Mouse (Mus musculus) G1E (cell line): Measurements from ENCODE around the gene Nos1.

Source experiments
- CTCF ChIP-seq: IDR thresholded peaks from 2 replicates; pipeline ENCODE4 v1.5.1; 2012; ENCODE audit warnings: low read depth, low read length, inconsistent platforms, mixed read lengths
- GATA1 ChIP-seq: IDR thresholded peaks from 2 replicates; pipeline ENCODE4 v1.6.1; 2012; ENCODE audit warnings: borderline replicate concordance, low read length, inconsistent platforms, mixed read lengths

DNA sequence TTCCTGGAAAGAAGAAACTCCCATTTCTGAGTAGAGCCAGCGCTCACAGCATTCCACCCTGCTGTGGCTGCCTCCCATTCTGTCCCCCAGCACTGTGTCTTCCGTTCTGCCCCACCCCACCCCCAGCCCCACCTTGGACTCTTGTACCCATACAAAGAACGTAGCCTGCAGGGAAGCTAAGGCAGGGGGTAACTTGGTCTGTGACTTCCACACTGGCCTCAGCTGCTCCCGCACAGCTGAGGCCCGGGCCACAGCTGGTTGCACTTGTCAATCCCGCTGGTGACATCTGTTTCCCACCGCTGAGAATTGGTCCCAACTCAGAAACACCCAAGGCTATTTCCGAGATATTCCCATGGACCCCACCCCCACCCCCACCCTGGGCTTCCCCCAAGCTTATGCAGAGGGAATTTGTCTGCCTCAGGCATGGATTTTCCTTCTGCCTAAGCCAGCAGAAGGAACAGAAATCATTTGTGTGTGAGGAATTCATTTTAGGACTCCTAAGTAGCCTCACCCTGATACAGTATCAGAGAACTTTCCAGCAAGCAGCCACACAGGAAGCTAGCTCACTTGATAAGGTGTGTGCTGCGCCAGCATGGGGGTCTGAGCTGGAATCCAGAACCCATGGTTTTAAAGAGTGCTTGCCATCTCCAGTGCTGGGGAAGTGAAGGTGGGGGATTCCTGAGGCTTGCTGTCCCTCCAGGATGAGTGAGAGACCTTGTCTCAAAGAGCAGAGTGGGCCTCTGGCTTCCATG lies 117.4 kb downstream of the Nos1 start:
- no peak for TF ChIP-seq CTCF
- TF ChIP-seq GATA1: no peak
